Mouse (Mus musculus) G1E (cell line): ENCODE results near the gene Ndufb10.

Source experiments
- CTCF ChIP-seq: IDR thresholded peaks from 2 replicates; pipeline ENCODE4 v1.5.1; 2012; ENCODE audit warnings: low read depth, low read length, inconsistent platforms, mixed read lengths
- GATA1 ChIP-seq: IDR thresholded peaks from 2 replicates; pipeline ENCODE4 v1.6.1; 2012; ENCODE audit warnings: borderline replicate concordance, low read length, inconsistent platforms, mixed read lengths

DNA sequence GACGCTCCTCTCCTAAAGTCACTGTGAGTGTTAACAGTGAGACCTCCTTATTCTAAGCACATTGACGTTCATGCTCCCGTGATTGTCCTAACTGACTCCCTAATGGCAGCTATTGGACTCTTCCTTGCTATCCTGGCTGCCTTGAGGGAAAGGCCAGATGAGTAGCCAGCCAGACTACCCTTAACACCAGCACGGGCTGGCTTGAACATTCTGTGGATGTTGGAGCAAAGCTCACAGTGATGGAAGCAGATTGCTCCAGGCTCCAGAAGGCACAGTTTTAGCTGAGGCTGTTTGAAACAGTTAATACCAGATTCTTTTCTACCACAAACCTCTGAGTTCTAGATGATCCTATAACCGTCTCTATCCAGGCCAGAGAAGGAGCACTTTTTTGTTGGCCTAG lies 19.6 kb upstream of the Ndufb10 start:
- no peak for TF ChIP-seq GATA1
- no peak for TF ChIP-seq CTCF
